Mouse (Mus musculus) spleen, adult 18-20 months (tissue): ENCODE data around the gene C1qbp.
A peak's percentile ranks its signal among the peaks of the same experiment; 100 is the strongest.

Source experiments
- DNase-seq, 2 experiments: peaks; one replicate each; pipeline ENCODE4 v3.0.0; 2022; ENCODE audit warnings: mixed read lengths in 2 of 2

Gene C1qbp

DNA sequence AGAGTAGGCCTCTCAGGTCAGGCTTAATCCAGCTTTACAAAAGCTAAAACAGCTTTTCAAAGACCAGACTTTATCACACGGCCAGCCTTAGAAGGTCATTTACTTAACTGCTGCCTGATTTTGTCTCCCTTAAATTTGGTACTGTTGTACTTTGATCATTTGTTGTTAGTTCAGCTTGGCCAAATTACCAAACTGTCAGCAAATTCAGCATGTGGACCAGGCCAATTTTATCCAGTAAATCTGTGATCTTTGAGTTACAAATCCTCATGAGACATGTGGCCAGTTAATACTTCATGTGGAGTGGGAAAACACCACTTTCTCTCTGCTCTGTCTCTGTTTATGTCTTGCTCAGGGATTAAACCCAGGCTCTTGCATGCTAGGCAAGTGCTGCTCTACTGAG lies 10.2 kb downstream of the C1qbp start:
- no peak for DNase-seq

DNA sequence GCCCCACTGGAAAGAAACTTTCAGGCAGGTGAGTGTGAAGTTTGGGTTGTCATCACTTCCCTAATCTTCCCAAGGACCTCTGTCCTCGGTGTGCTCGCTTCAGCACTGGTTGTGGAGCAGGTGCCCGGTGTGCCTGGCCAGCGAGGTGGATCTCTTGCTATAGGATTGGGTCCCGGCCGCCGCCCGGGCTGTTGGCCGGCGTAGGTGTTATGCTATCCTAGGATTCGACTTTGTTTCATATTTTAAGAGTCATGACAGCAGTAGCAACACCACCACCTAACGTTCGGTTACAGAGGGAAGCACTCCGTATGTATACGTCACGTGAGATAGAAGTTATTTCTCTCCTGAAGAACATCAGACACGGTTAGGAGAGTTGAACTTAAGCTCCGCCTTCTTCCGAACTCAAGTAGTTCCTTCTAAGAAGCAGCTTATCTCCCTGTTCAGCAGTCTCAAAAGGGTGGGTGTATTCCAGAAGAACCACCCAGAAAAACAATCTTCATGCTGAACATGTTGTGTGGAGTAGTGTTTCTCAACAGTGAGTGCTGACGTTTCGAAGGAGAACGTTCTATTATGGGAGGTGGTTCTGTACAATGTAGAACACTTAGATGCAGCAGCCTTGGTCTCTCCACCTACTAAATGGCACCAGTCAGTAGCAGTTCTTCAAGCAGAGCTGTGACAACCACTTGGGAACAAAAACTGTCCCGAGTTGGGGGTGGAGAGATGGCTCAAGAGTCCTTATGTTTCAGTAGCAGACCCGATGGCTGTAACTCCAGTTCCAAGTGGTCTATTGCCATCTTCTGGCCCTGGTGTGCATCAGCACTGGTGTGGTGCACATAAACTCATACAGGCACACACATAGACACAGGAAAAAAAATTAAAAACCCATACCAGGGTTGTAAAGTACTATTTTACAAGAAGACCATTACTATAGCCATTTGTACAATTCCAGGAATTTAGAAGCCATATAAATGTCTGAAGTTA lies 12.0 kb downstream of the C1qbp start:
- no peak for DNase-seq

DNA sequence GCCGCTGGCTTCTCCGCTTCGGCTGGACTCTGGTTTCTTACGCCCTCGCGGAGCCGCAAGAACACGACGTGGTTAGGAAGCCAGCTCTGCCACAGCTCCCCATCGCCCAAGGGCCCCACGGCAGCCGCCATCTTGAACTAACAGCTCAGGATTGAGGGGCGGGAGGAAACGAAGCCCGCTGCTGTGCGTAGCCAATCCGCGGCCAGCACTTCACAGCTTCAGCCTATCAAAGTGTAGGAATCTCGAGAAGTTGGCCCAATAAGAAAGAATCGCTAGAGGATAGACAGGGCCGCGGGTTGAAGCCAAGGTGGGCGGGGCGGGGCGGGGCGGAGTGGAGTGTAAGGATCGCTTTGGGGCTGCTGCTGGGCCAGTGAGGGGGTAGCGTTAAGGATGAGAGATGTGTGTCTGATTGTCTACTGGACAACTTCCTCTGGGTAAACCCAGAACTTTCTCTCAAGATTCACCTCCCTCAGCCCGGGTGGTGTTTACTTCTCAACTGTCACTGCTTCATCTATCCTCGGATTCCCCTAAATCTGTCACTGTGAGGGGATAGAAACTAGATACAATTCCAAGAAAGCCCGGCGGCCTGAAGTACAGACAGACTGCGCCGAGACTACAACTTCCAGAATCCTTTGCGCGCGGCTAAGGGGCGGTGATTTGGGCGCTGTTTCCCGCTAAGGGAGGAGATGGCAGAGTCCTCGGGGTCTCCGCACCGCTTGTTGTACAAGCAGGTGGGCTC lies 12.8 kb downstream of the C1qbp start, which contains the start of the genes Nup88 and Rpain:
Gene Nup88, minus strand, starts transcription at position 153 of the 739 bp plus-strand sequence.
Gene Rpain, plus strand, starts transcription at position 393 of the 739 bp plus-strand sequence.
- peak; percentile 82 to 85 for DNase-seq

DNA sequence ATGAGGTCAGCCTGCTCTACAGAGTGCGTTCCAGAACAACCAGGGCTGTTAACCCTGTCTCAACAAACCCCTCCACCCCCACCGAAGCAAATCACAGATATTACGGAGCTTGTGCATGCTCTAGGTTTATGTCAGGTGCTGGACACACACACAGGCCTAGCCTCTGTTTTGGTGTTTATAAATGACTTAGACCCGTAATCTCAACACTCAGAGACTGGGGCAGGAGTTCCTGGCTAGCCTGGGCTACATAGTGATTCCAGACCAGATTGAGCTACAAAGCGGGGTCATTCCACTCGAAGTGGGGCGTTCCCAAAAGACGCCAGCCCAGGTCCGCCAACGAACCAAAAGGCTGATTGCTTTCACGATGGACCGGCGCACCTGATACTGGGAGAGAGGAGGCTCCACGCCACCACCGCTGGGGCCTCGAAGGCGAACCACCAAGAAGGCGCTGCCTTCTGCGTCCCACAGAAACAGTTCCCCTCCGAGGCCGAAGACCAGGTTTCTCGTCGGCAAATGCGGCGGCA lies 13.5 kb downstream of the C1qbp start:
- DNase-seq, result no peak

DNA sequence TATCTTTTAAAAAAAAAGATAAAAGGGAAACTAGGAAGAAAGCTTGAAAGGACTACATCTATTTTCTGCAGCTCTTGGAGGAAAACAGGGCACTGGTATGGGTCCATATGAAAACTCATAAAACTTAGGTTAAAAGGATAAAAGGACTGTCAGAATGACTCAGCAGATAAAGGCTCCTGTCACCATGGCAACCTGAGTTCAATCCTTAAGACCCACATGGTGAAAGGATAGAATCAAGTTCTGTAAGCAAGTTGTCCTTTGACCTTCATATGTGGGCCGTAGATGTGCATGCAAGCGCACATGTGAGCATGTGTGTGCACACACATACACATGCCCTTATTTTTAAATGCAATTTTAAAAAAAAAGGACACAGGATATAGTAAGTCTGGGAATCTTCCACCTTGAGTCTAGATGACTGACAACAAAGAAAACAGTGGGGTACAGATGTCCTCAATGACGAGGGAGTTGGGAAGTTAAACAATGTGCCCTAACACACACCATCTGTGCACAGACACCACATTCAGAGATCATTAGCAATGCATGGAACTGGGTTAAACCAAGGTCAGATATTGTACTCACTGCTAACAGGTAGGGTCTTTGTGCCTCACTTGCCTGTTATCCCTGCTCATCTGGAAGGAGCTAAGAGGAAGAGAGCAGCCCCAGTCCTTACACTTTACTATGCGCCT lies 18.5 kb downstream of the C1qbp start:
- no peak for DNase-seq

DNA sequence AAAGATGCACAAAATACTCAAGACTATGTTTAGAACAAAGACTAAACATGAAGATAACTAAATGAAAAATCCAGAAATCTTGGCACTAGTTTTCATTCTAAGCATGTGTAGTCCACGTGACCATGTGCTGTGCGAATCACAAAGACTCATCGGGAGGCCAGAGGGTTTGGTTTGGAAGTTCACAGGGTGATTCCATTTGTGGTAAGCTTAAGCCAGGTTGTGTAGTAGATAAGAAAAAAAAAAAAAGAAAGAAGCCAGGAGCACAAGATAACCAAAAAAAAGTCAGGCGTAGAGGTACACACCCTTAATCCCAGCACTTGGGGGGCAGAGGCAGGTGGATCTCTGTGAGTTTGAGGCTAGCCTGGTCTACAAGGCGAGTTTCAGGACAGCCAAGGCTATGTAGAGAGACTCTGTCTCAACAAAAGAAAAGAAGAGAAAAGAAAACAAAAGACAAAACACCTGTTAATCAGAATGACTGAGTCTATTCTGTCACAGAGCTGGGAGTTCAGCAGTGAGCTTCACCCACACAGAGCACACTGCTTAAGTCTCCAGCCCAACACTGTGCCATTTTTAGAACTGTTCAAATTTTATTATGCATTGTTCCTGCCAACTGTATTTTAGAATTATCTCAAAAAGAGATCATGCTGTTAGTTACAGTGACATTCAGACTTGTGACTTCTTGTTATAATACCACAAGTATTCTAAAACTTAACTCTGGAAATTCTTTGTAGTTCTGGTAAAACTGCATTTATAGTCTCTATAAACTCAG lies 21.9 kb downstream of the C1qbp start:
- DNase-seq, result no peak

DNA sequence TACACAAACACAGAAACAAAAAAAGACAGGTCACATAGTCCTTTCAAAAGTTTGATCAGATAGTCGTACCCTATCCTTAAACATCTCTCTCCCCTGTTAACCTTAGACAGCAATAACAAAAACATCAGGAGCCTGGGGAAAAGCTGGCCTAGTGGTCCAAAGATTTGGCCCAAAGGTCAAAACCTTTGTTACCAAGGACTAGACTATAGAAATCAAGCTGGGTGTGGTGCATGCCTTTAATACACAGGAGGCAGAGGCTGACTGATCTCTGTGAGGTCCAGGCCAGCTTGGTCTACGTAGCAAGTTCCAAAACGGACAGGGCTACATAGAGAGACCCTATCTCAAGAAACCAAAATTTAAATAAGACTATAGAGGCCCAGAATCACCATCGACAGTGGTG lies 28.1 kb downstream of the C1qbp start:
- no peak for DNase-seq

DNA sequence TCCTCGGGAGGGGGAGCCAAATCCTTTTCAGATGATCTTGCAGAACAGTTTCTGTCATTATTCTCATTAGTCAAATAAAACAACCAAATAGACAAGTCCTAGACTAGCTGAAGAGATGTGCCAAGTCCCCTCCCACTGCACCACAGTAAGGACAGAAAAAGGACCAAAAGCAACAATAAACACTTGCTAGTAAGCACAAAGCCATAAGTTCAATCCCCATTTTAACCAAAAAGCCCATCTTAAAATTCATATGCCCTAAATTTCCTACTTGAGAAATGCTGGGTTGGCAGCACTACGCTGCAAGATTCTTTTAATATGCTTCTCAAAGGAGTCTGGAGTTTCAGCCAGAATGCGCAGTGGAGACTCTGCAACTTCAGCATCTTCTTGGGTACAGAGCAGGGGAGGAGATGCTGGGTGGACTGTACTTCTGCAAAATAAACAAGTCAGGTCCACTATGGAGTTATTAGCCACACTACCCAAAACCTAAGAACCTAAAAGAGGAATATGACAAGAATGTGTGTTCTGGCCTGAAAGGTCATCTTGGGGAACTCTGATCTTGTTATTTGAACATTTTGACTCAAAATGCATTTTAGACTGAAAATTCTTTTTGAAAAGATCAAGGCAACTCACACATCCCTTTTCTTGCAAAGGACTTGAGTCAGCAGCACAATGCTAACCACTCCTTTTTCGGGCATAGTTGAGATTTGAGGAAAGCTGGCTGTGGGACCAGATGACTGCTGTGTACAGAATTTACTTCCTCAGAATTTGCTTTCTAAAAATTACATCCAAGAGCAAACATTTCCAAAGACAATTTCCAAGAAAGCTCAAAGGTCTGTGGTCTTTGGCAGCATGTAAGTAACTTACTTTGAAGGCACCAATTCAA lies 37.6 kb downstream of the C1qbp start:
- DNase-seq, result no peak

DNA sequence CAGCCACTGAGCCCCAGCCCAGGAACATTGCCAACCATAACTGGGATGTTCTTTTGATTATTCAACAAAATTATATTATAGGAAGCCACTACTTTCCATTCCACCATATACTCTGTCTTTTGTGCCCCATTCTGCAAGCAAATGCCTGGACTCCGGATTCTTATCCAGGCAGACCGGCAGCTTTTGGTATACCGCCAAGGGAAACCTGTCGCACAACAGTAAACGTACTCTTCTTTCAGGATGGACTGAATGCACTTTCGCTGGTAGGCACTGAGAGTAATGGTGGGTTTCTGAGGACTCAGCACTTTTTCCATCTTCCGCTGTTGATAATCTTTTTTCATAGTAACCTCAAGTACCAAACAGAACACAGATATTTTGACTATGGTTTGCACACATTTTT lies 39.2 kb downstream of the C1qbp start:
- no peak for DNase-seq

DNA sequence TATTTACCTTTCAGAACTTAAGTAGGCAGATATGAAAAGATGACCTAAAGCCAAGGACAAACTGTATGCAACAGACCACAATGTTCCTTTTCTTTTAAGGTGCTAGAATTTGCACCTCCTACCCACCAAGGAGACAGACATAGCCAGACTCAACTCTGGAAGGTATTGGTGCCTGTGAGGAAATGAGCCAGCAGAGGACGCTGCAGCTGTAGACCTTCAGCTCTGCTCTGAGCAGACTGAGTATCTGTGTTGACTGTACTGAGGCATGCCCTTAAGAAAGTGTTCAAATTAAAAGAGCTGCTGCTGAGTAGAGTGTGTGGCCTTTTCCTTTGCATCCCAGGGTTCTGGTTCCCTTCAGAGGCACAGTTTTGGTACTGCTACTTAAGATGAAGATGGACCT lies 40.2 kb downstream of the C1qbp start:
- DNase-seq, result no peak

DNA sequence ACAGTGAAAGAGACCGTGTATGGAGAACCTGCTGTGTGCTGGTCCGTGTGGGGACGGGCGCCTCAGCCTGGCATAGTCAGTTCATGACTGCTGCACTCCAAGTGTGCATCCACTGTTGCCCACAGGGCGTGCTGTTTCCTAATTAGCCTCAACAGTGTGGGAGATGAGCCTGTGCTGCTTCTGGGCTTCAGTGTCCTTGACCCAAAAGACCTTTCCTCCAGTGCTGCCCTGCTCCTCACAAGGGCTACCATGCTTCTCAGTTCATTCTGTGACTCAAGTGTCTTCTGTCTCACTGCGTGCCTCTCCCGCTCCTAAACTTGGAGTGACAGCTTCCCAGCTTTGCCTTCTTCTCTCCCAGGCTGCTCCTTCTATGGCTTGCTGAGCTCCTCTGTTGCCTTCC lies 47.5 kb downstream of the C1qbp start:
- no peak for DNase-seq

DNA sequence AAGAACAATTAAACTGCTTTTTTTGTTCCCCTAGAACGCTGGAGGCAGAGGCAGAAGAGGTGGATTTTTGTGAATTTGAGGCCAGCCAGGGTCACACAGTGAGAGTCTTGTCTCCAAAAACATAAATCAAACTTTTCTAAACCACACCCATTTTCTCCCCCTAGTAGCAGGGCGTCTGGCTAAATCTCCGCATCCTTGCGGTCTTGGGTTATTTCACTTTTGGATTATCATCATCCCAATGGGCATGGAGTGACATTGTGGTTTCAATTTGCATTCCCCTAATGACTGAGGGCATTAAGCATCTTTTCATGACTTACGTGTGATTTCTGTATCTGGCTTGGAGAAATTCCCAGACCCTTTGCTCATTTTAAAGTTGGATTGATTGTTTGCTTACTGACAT lies 51.4 kb downstream of the C1qbp start:
- DNase-seq, result no peak
